Mouse (Mus musculus): ENCODE data around the gene Mef2c. TPM values are rescaled to one million over a fixed set of nuclear protein-coding genes. Genes with fewer than 3 reads are reported as not detected.

The Mef2c gene
- total and polyA plus RNA-seq, 3 experiments = 99.9 to 159 (median 107) TPM

DNA sequence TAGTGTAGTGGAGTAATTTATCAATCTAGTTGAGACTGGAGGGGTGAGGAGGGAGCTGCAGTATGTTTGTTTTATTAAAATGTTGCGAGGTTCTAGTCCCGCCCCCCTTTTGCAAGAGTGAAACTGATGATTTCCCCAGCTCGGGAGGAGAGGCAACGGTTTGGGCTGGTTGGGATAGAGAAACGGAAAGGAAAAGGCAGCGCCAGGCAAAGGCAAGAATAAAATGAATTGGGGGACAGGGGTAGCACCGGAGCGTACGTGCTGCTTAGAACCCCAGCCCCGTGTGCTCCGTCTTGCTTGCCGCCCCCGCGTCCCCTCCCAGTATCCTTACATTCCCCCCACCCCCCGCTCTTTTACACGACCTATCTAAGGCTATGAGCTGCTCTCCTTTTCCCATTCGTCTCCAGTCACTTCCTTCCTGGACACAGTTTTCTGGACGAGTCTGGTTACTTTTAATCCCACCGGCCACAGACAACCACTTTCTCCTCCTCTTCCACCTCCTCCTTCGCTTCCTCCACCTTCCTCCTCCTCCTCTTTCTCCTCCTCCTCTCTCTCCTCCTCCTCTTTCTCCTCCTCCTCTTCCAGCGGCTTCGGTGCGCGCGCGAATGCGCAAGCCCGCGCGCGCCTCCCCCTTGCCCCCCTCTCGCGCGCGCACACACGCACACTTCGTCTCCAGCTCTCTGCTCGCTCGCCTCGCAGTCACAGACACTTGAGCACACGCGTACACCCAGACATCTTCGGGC lies 20.5 kb downstream of the Mef2c start (continued):
- TF ChIP-seq TCF12 (IDR thresholded peaks at IDR 0.05; ENCODE audit: low read depth, low read length) (peak; percentile 81), GABPA (IDR thresholded peaks at IDR 0.05; ENCODE audit: insufficient replicate concordance, low read depth, low read length) (no peak), E2F4 (IDR thresholded peaks at IDR 0.05; ENCODE audit: insufficient replicate concordance, low read depth, low read length) (no peak), ETS1 (conservative IDR thresholded peaks at IDR 0.05; ENCODE audit: low read depth, low read length) (no peak), MYC (IDR thresholded peaks at IDR 0.05; ENCODE audit: low read depth, low read length) (no peak), ZNF384 (IDR thresholded peaks at IDR 0.05; ENCODE audit: low read depth, low read length) (no peak), EP300 (IDR thresholded peaks at IDR 0.05; ENCODE audit: low read length) (no peak), USF1 (IDR thresholded peaks at IDR 0.05; ENCODE audit: low read depth, low read length) (no peak), KAT2A (IDR thresholded peaks at IDR 0.05; ENCODE audit: insufficient replicate concordance, low read length) (no peak), CTCF (conservative IDR thresholded peaks at IDR 0.05 in 1 of 2, IDR thresholded peaks at IDR 0.05 in 1 of 2; ENCODE audit: low read depth in 2 of 2, low read length in 2 of 2) (no peak)

GRCm38 (mm10) chr13:83524902-83525715 lies 21.3 kb downstream of the Mef2c start:
- Histone ChIP-seq H3K4me1 (ENCODE audit: control insufficient read depth in 1 of 2, insufficient read depth in 2 of 2) (0 out of 4 replicates have a peak, but pooled peaks cover 0 to 3% of the 10 kb centered on the region in 2 experiments), H3K4me3 (replicated peaks in 1 of 3; ENCODE audit: low read depth in 2 of 3, low read length in 2 of 3, poor library complexity in 1 of 3) (peak overlapping the region; percentile 60 to 85 (median 70)), H3K27me3 (replicated peaks) (no peaks in the 10 kb centered on the region), H3K9me3 (replicated peaks; ENCODE audit: low read length) (peaks cover 5% of the 10 kb centered on the region), H3K9ac (ENCODE audit: insufficient read depth, low read depth) (peak overlapping the region; percentile 82), H3K79me2 (replicated peaks; ENCODE audit: control insufficient read depth, extremely low read depth, insufficient read depth, poor library complexity, severe bottlenecking) (peaks cover 30% of the 10 kb centered on the region), H3K27ac (ENCODE audit: insufficient read depth, low read depth) (peak overlapping the region; percentile 13; the same call in 1 of the 2 replicates), H3K4me2 (ENCODE audit: insufficient read depth, low read depth, poor library complexity, severe bottlenecking) (peak overlapping the region; percentile 74), H3K36me3 (replicated peaks in 1 of 2; ENCODE audit: control insufficient read depth in 1 of 2, insufficient read depth in 1 of 2, low read length in 1 of 2) (no peaks in the 10 kb centered on the region)
- TF ChIP-seq UBTF (IDR thresholded peaks at IDR 0.05; ENCODE audit: low read depth, low read length) (no peak), MAX (IDR thresholded peaks at IDR 0.05; ENCODE audit: low read length) (0 out of 2 replicates have a peak, but pooled peaks have one; percentile 8), IRF4 (IDR thresholded peaks at IDR 0.05; ENCODE audit: low read depth, low read length) (no peak)
- DNase-seq (ENCODE audit: extremely low read depth) = no peak
- in situ Hi-C loops (cut with MboI; ENCODE audit: low pct_ligation_motif_present, low pct_unique_long_range_greater_than_20kb, low sequenced_read_pairs) (loop anchor here (25.0 kb wide), 1 partner anchor 112 kb away; no protein-coding TSS in a partner anchor), dilution Hi-C loops (cut with MboI; ENCODE audit: extremely low pct_ligation_motif_present, extremely low pct_unique_long_range_greater_than_20kb, low sequenced_read_pairs) (no loop called here)

DNA sequence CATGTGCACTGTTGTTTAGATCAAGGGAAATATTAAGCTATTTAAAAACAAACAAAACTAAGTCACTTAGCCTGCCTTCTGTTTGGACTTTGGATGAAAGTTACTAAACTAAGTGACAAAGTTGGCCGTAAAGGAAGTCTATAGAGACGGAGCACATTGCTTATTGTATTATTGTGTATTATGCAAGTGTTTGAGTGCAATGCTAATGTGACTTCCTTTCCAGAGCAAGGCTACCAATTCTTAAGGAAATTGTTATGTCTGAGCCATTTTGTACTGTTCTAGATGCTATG lies 21.8 kb downstream of the Mef2c start:
- Histone ChIP-seq H3K27ac (ENCODE audit: insufficient read depth, low read depth) (peak overlapping the region; percentile 13; the same call in 1 of the 2 replicates), H3K9ac (ENCODE audit: insufficient read depth, low read depth) (peak overlapping the region; percentile 82), H3K4me1 (ENCODE audit: control insufficient read depth in 1 of 2, insufficient read depth in 2 of 2) (no peaks in the 10 kb centered on the region), H3K27me3 (replicated peaks) (no peaks in the 10 kb centered on the region), H3K9me3 (replicated peaks; ENCODE audit: low read length) (peaks cover 5% of the 10 kb centered on the region), H3K4me2 (ENCODE audit: insufficient read depth, low read depth, poor library complexity, severe bottlenecking) (peak overlapping the region; percentile 74), H3K79me2 (replicated peaks; ENCODE audit: control insufficient read depth, extremely low read depth, insufficient read depth, poor library complexity, severe bottlenecking) (peaks cover 30% of the 10 kb centered on the region), H3K4me3 (replicated peaks in 1 of 3; ENCODE audit: low read depth in 2 of 3, low read length in 2 of 3, poor library complexity in 1 of 3) (peak overlapping the region; percentile 60 to 85 (median 70)), H3K36me3 (replicated peaks in 1 of 2; ENCODE audit: control insufficient read depth in 1 of 2, insufficient read depth in 1 of 2, low read length in 1 of 2) (no peaks in the 10 kb centered on the region)
- TF ChIP-seq MAX (IDR thresholded peaks at IDR 0.05; ENCODE audit: low read length) = peak; percentile 42; the same call in 1 of the 2 replicates
- 0 out of 2 replicates have a peak, but pooled peaks have one; percentile 27 for TF ChIP-seq KAT2A (IDR thresholded peaks at IDR 0.05; ENCODE audit: insufficient replicate concordance, low read length)
- 0 out of 2 replicates have a peak, but pooled peaks have one; percentile 17 for TF ChIP-seq EP300 (IDR thresholded peaks at IDR 0.05; ENCODE audit: low read length)
- no peak for TF ChIP-seq TCF12 (IDR thresholded peaks at IDR 0.05; ENCODE audit: low read depth, low read length)
- 0 out of 2 replicates have a peak, but pooled peaks have one; percentile 14 for TF ChIP-seq MAFK (IDR thresholded peaks at IDR 0.05; ENCODE audit: insufficient replicate concordance, low read length)
- TF ChIP-seq MYC (IDR thresholded peaks at IDR 0.05; ENCODE audit: low read depth, low read length) = 0 out of 2 replicates have a peak, but pooled peaks have one; percentile 39
- no peak for TF ChIP-seq TBP (conservative IDR thresholded peaks at IDR 0.05; ENCODE audit: low read depth, low read length)
- TF ChIP-seq BHLHE40 (IDR thresholded peaks at IDR 0.05; ENCODE audit: low read depth, low read length) = peak; percentile 17; the same call in 1 of the 2 replicates
- TF ChIP-seq SIN3A (IDR thresholded peaks at IDR 0.05; ENCODE audit: low read length) = peak; percentile 45; the same call in 1 of the 2 replicates
- no peak for DNase-seq (ENCODE audit: extremely low read depth)
- in situ Hi-C loops (cut with MboI; ENCODE audit: low pct_ligation_motif_present, low pct_unique_long_range_greater_than_20kb, low sequenced_read_pairs) (loop anchor here (25.0 kb wide), 1 partner anchor 112 kb away; no protein-coding TSS in a partner anchor), dilution Hi-C loops (cut with MboI; ENCODE audit: extremely low pct_ligation_motif_present, extremely low pct_unique_long_range_greater_than_20kb, low sequenced_read_pairs) (no loop called here)

Measured in CH12.LX (cell line).